Mouse (Mus musculus) olfactory bulb, adult 2 months (tissue): ENCODE results near the gene Dab2ip. TPM values are rescaled to one million over a fixed set of nuclear protein-coding genes. Genes with fewer than 3 reads are reported as not detected.

Source experiments
- H3K27ac ChIP-seq: fragments of 200-500 bp; 2 replicates; pipeline ENCODE4 v1.5.1; 2012; ENCODE audit warnings: low read depth, low read length; ENCODE audit not compliant: insufficient read depth
- H3K4me1 ChIP-seq: fragments of 200-500 bp; 2 replicates; pipeline ENCODE4 v1.6.1; 2012; ENCODE audit warnings: low read length; ENCODE audit not compliant: control insufficient read depth, insufficient read depth
- H3K4me3 ChIP-seq: fragments of 200-500 bp; 2 replicates; pipeline ENCODE4 v1.5.1; 2012; ENCODE audit warnings: mild to moderate bottlenecking, low read depth, low read length, moderate library complexity; ENCODE audit not compliant: insufficient read depth
- CTCF ChIP-seq: fragments of 200-500 bp; IDR thresholded peaks from 2 replicates; pipeline ENCODE4 v1.5.1; 2012; ENCODE audit warnings: low read depth, mild to moderate bottlenecking, low read length, moderate library complexity; ENCODE audit not compliant: insufficient read depth
- POLR2A ChIP-seq: fragments of 200-500 bp; IDR thresholded peaks from 2 replicates; pipeline ENCODE4 v1.6.1; 2012; ENCODE audit warnings: mild to moderate bottlenecking, low read depth, low read length, moderate library complexity; ENCODE audit not compliant: insufficient read depth
- WGBS: fragments of 180-500 bp; shearing (Covaris S2); methylation state at CpG from one replicate; pipeline ENCODE4 v1.1.7; 2018; 5-methylcytosine and 5-hydroxymethylcytosine counted together
- polyA plus RNA-seq: library from polyadenylated mRNA; stranded (reverse); fragments of >200 nt; gene quantifications from 2 replicates; pipeline ENCODE4 v1.2.4, GENCODE M21; 2012; ENCODE audit warnings: low replicate concordance; ENCODE audit not compliant: missing spikeins, insufficient read depth, insufficient read length

The Dab2ip gene
- polyA plus RNA-seq, 1 experiment: not detected

DNA sequence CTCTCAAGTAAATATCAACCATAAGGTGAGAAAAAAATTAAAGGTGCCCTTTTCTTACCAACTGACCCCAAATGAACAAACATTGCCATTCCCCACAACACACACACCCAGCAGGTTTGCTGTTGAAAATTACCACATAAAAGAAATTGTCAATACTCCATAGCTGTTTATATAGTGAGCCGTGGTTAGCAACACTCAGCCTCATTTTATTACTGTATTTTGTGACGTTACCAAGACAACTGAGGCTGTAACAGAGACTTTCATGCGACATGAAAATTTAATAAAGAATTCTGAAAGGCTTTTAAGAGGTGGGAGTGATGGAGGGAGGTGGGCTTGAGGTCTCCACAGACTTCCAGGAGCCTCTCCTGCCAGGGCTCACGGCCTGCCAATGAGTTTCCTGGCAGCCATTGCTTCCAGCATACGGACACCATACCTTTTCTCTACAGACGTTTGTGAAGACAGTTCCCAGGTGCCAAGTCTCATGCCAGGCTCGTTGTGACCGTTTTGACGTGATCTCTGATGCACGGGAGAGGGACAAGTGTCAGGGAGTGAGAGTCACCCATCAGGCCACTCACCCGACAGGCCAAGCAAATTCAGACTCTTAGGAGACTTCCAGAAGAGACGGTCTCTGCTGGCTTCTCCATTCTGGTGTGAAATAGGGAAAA is 189.4 kb downstream of the Dab2ip start:
- no peak for TF ChIP-seq CTCF
- no peak for TF ChIP-seq POLR2A
- H3K4me1 ChIP-seq: no peaks in the 10 kb centered on the region
- 90% methylated on average over 12 of the region's 12 CpGs for WGBS
- no peak overlapping the region for H3K4me3 ChIP-seq
- H3K27ac ChIP-seq: no peak overlapping the region

DNA sequence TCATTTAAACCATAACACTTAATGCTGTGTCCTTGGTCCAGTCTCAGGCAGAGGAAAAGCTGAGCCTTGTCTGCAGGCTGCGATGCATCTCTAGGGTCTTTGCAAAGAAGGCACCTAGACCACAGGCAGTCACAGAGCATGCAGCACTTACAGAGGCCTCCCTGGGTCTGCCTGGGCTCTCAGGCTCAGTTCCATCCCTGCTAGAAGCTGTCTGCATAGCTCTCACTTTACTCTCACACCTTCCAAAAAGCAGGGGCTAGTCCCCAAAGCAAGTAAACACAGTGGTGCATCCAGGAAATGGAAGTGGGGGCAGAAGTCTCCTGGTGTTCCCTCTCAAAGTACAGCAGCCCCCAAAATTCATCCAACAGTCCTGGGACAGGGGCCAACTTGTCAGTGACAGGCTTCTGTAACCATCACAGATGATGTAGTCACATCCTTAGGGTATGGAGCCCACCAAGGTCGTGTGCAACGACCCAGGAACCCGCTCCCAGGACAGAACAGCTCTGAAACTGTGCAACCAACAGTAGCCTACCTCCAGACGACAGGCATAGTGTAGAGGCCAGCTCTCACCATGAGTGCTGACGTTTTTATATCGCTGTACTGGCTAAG is 192.6 kb downstream of the Dab2ip start:
- TF ChIP-seq CTCF: no peak
- no peak for TF ChIP-seq POLR2A
- H3K27ac ChIP-seq: no peak overlapping the region
- 89% methylated on average over 7 of the region's 7 CpGs for WGBS
- H3K4me1 ChIP-seq: no peaks in the 10 kb centered on the region
- no peak overlapping the region for H3K4me3 ChIP-seq

DNA sequence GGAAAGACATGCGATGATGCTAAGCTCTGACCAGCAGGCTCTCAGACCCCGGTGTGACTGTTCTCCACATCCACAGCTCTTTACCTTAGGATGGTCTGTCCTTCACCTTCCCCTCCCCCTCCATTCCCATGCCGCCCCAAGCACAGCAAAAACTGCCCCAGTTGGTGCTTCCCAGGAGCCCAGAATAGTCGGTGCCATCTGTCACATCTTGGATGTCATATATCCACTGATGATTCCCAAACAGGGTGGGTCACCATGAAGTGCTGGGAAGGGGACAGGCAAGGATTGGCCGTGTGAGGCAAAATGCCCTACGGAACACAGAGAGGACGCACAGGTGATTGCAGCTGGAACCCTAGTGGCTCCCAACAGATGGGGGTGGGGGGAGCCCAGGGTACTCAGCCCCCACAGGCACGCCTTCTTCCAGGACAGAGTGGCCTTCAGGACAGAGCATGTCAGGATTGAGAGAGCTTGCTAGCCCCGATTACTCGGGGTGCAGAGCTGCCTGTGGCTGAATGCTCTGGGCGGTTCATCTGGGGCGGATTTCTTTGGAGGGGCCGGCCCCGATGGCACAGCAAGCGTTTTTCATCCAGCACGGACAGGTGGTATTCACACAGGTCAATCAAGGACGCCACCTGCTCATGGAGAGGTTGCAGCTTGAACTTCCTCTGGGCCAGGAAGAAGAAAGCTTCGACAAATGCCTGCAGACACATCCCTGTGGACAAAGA is 193.9 kb downstream of the Dab2ip start:
- H3K27ac ChIP-seq: no peak overlapping the region
- no peak for TF ChIP-seq CTCF
- TF ChIP-seq POLR2A: no peak
- H3K4me1 ChIP-seq: no peaks in the 10 kb centered on the region
- no peak overlapping the region for H3K4me3 ChIP-seq
- 95% methylated on average over 18 of the region's 18 CpGs for WGBS

DNA sequence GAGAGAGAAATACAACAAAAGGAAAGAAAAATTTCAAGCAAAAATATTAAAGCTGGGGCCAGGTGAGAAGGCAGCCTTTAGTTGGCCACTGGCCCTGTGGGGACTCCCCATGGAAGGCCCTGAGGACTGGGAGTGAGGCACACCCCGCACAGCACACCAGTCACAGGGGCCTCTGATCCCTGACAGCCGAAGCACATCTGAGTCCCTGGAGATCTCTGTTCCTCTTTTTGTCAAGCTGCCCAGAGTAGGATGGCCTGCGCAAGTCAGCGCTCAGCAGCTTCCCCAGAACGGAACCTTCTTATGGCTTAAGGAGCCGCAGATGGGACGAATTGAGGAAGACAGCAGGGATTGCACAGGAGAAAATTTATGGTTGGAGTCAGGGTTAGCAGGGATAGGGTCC is 198.4 kb downstream of the Dab2ip start:
- H3K27ac ChIP-seq: no peak overlapping the region
- no peak for TF ChIP-seq POLR2A
- TF ChIP-seq CTCF: no peak

DNA sequence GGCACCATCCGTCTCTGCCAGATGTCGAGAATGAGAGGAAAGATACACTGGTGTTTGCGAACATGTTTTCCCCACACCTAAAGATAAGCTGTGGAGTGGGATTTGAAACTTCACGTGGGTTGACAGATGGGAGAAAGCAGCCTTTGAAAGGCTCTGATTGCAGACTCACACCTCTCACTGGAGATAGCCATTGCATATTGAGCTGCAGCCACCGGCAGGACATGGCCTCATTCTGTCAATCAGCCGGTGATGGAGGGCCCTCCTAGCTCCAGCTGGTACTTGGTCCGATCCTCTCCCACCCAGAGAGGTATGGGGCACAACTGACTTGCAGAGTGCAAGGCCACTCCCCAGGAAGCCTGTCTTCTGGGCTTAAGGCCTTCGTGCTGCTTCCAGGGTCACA is 202.3 kb downstream of the Dab2ip start:
- Histone ChIP-seq H3K27ac (no peak overlapping the region), H3K4me3 (no peak overlapping the region), H3K4me1 (no peaks in the 10 kb centered on the region)
- WGBS: 86% methylated on average over 8 of the region's 8 CpGs
- no peak for TF ChIP-seq CTCF
- TF ChIP-seq POLR2A: no peak

More for the DNA sequence above, 198.4 kb downstream of the Dab2ip start:
- 90% methylated on average over 7 of the region's 7 CpGs for WGBS
- Histone ChIP-seq H3K4me1 (no peaks in the 10 kb centered on the region), H3K4me3 (no peak overlapping the region)

DNA sequence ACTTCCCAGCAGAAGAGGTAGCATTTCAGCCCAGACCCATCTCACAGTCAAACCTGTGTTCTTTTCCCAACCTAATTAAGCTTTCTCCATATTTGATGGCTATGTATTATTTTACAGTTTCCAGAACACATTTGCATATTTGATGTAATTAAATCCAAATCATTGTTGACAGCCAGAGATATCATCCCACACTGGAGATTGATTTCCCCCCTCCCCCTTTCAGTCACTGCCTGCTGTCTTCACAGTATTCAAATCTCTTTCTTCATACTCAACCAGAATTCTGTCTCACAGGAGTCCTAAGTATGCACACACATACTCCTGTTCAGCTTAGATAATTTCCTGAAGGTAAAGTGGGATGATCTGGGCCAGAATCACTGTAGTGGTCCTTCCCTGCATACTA is 202.8 kb downstream of the Dab2ip start:
- TF ChIP-seq POLR2A: no peak
- no peak for TF ChIP-seq CTCF
- Histone ChIP-seq H3K4me3 (no peak overlapping the region), H3K4me1 (no peaks in the 10 kb centered on the region), H3K27ac (no peak overlapping the region)

DNA sequence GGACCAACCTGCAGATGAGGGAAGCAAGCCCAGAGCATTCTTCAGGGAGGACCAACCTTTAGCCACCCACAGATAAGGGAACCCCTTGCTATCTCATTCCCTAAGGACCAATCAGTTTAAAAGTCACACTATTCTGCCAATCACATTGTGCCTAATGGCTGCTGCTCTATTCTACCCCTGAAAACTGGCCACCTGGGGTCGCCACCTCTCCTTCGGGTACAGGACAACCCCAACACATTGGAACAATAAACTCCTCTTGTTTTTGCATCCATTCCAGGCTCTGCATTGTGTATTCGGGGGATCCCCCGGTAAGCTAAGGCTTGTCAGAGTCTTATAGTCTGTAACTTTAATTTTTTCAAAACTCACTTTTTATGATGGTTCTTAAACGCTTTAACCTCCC is 203.4 kb downstream of the Dab2ip start:
- 84% methylated on average over 5 of the region's 5 CpGs for WGBS
- Histone ChIP-seq H3K4me1 (no peaks in the 10 kb centered on the region), H3K27ac (no peak overlapping the region), H3K4me3 (no peak overlapping the region)
- no peak for TF ChIP-seq CTCF
- TF ChIP-seq POLR2A: no peak

DNA sequence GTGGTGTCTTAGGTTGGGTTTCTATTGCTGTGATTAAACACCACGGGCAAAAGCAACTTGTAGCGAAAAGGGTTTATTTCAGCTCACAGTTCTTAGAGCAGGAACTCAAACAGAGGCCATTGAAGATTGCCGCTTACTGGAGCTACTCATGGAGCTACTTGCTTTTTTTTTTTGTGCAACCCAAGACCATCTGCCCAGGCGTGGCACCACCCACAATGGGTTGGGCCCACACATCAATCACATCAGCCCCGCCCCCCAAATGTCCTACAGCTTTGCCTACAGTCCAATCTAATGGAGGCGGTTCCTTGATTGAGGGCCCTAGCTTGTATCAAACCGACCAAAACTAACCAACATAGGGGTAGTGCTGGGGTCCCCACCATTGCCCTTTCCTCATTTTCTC is 205.8 kb downstream of the Dab2ip start:
- no peak overlapping the region for H3K27ac ChIP-seq
- WGBS: 94% methylated on average over 7 of the region's 7 CpGs
- TF ChIP-seq POLR2A: no peak
- no peak for TF ChIP-seq CTCF
- H3K4me1 ChIP-seq: peaks cover 13% of the 10 kb centered on the region
- H3K4me3 ChIP-seq: no peak overlapping the region

DNA sequence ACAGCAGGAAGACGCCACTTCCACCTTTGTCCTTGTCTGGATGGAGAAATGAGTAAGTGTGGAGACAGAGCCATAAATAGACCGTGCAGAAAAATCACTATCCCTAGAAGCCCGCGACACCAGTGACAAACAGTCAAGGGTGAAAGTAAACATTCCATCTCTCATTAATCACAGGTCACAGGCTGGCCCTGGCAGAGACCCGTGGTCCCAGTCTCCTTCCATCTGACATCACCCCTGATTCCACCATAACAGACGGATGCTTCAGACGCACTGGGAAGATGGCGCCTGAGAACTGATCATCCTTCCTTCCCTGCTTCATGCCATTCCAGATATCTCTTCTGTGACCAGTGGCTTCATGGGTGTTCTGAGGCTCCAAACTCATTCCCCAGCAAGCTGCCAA is 206.3 kb downstream of the Dab2ip start:
- TF ChIP-seq POLR2A (no peak), CTCF (no peak)
- Histone ChIP-seq H3K27ac (no peak overlapping the region), H3K4me1 (peaks cover 18% of the 10 kb centered on the region), H3K4me3 (no peak overlapping the region)
- WGBS: 92% methylated on average over 8 of the region's 8 CpGs
